ENCODE assay signal across 8 mouse cellular contexts in genomic region chr10:25298264-25298671, GRCm38 (mm10). TPM values are rescaled to one million over a fixed set of nuclear protein-coding genes. Genes with fewer than 3 reads are reported as not detected.
DNase-seq lines count a peak whose midpoint lies in the region; ATAC-seq and TF ChIP-seq lines count a peak whose summit lies in the region.

No protein-coding gene starts in this region.

- no peak for TF ChIP-seq POLR2A in limb, embryonic 14.5 days (IDR thresholded peaks at IDR 0.05; ENCODE audit: borderline replicate concordance, extremely low read depth, insufficient read depth, insufficient read length)

- H3K4me3 ChIP-seq in heart, embryonic 14.5 days (ENCODE audit: control insufficient read depth in 1 of 2, insufficient read depth in 1 of 2, low read depth in 1 of 2, low read length in 2 of 2): peak overlapping the region; percentile 30 to 62
- H3K4me3 ChIP-seq in limb, embryonic 14.5 days (replicated peaks; ENCODE audit: low read length): no peak overlapping the region
- no peak overlapping the region for H3K4me3 ChIP-seq in midbrain, embryonic 14.5 days (replicated peaks; ENCODE audit: low read depth, low read length)

- DNase-seq in adrenal gland, adult (ENCODE audit: inconsistent age in 2 of 2, low spot score in 1 of 2): peak; percentile 22 to 81
- DNase-seq in adrenal gland, postnatal 4 days (ENCODE audit: low spot score in 2 of 2): no peak
- peak; percentile 96 for DNase-seq in adipocyte (ENCODE audit: low spot score)
- DNase-seq in limb, embryonic 14.5 days (ENCODE audit: low spot score): no peak
- no peak for DNase-seq in midbrain, embryonic 14.5 days
- no peak for DNase-seq in urinary bladder, postnatal 4 days (ENCODE audit: low spot score in 2 of 2)
- DNase-seq in left cerebral cortex, postnatal 36 days (ENCODE audit: low spot score in 2 of 2): no peak

- H3K27ac ChIP-seq in heart, embryonic 14.5 days (replicated peaks in 1 of 2; ENCODE audit: control insufficient read depth in 1 of 2, insufficient read depth in 1 of 2, low read depth in 2 of 2, low read length in 2 of 2): peak overlapping the region; percentile 76 to 94
- H3K27ac ChIP-seq in limb, embryonic 14.5 days (replicated peaks; ENCODE audit: low read depth, low read length): no peak overlapping the region
- H3K27ac ChIP-seq in midbrain, embryonic 14.5 days (replicated peaks; ENCODE audit: low read depth, low read length): no peak overlapping the region

- H3K27me3 ChIP-seq in heart, embryonic 14.5 days (ENCODE audit: control insufficient read depth, insufficient read depth, low read length): no peaks in the 10 kb centered on the region
- H3K27me3 ChIP-seq in limb, embryonic 14.5 days (ENCODE audit: control insufficient read depth, insufficient read depth, low read length): no peaks in the 10 kb centered on the region
- H3K27me3 ChIP-seq in midbrain, embryonic 14.5 days (ENCODE audit: control insufficient read depth, insufficient read depth, low read length): no peaks in the 10 kb centered on the region

- H3K9me3 ChIP-seq in heart, embryonic 14.5 days (ENCODE audit: control insufficient read depth, low read length): no peaks in the 10 kb centered on the region
- no peaks in the 10 kb centered on the region for H3K9me3 ChIP-seq in limb, embryonic 14.5 days (ENCODE audit: control insufficient read depth, low read length)
- H3K9me3 ChIP-seq in midbrain, embryonic 14.5 days (ENCODE audit: control insufficient read depth, low read length): no peaks in the 10 kb centered on the region

- H3K4me2 ChIP-seq in heart, embryonic 14.5 days (ENCODE audit: low read length): peak overlapping the region; percentile 62
- H3K4me2 ChIP-seq in limb, embryonic 14.5 days (replicated peaks; ENCODE audit: low read depth, low read length, severe bottlenecking): peak overlapping the region; percentile 56
- H3K4me2 ChIP-seq in midbrain, embryonic 14.5 days (ENCODE audit: low read length): peak overlapping the region; percentile 67; the same call in 1 of the 2 replicates

- peaks cover 9 to 15% of the 10 kb centered on the region in 2 experiments for H3K4me1 ChIP-seq in heart, embryonic 14.5 days (ENCODE audit: control insufficient read depth in 2 of 2, insufficient read depth in 2 of 2, low read length in 2 of 2)
- H3K4me1 ChIP-seq in limb, embryonic 14.5 days (ENCODE audit: control insufficient read depth, insufficient read depth, low read length): peaks cover 13% of the 10 kb centered on the region
- H3K4me1 ChIP-seq in midbrain, embryonic 14.5 days (ENCODE audit: control insufficient read depth, insufficient read depth, low read length): peaks cover 8% of the 10 kb centered on the region

- H3K9ac ChIP-seq in heart, embryonic 14.5 days (ENCODE audit: low read length): peak overlapping the region; percentile 83; the same call in 1 of the 2 replicates
- H3K9ac ChIP-seq in limb, embryonic 14.5 days (ENCODE audit: low read depth, low read length, severe bottlenecking): no peak overlapping the region
- H3K9ac ChIP-seq in midbrain, embryonic 14.5 days (replicated peaks; ENCODE audit: low read length): peak overlapping the region; percentile 84; the same call in 1 of the 2 replicates

- H3K36me3 ChIP-seq in heart, embryonic 14.5 days (ENCODE audit: control insufficient read depth, insufficient read depth, low read length): no peaks in the 10 kb centered on the region
- H3K36me3 ChIP-seq in limb, embryonic 14.5 days (ENCODE audit: control insufficient read depth, insufficient read depth, low read length): no peaks in the 10 kb centered on the region
- H3K36me3 ChIP-seq in midbrain, embryonic 14.5 days (ENCODE audit: control insufficient read depth, insufficient read depth, low read length): no peaks in the 10 kb centered on the region

- ATAC-seq in heart, embryonic 14.5 days (ENCODE audit: insufficient number of reproducible peaks, insufficient read depth, low FRiP score, low read depth): no peak
- no peak for ATAC-seq in limb, embryonic 14.5 days (ENCODE audit: low FRiP score, low read depth)
- no peak for ATAC-seq in midbrain, embryonic 14.5 days (ENCODE audit: low FRiP score, low TSS enrichment)

- intact Hi-C loops in left cerebral cortex, postnatal 36 days (cut with DNase I): loop anchor here (5.0 kb wide), 1 partner anchor 134 kb away; no protein-coding TSS in a partner anchor

- WGBS in heart, embryonic 14.5 days: 51% methylated on average over 4 of the region's 4 CpGs
- 84% methylated on average over 4 of the region's 4 CpGs for WGBS in limb, embryonic 14.5 days
- WGBS in midbrain, embryonic 14.5 days: 94% methylated on average over 4 of the region's 4 CpGs

RNA-seq across cellular contexts. Expression of gene Akap7, which starts 9.4 kb away (rescaled TPM):
- 100 to 1,000 TPM in 1 of 2 experiments, 10 to 100 TPM in 1; 87.9 to 104 TPM for total RNA-seq in adrenal gland, postnatal 4 days (2021)
- 42.0 and 43.3 TPM in 2 replicates for polyA plus RNA-seq in heart, embryonic 14.5 days (2014; fragmentation: Nextera tagmentation; extraction: Ambion mirVana)
- 14.1 and 20.9 TPM in 2 replicates for polyA plus RNA-seq in limb, embryonic 14.5 days (2012; rRNA removed)
- polyA plus RNA-seq in limb, embryonic 14.5 days (2014; fragmentation: Nextera tagmentation; extraction: Ambion mirVana): 17.6 and 20.0 TPM in 2 replicates
- 35.1 and 46.1 TPM in 2 replicates for polyA plus RNA-seq in midbrain, embryonic 14.5 days (2014; fragmentation: Nextera tagmentation; extraction: Ambion mirVana)
- 10 to 100 TPM; 58.5 to 65.0 TPM for total RNA-seq in left cerebral cortex, postnatal 36 days (2021)

Comparison
In these comparisons a context has a peak if more than half of its experiments do, and no peak if none do; other contexts are left out.
1. DNase-seq: peak in adrenal gland, adult (2 of 2) and adipocyte (single experiment); none in adrenal gland, postnatal 4 days (0 of 2), limb, embryonic 14.5 days (single experiment), midbrain, embryonic 14.5 days (single experiment), urinary bladder, postnatal 4 days (0 of 2) and left cerebral cortex, postnatal 36 days (0 of 2).
2. H3K27ac ChIP-seq: peak in heart, embryonic 14.5 days (2 of 2); none in limb, embryonic 14.5 days (single experiment) and midbrain, embryonic 14.5 days (single experiment).
3. H3K4me3 ChIP-seq: peak in heart, embryonic 14.5 days (2 of 2); none in limb, embryonic 14.5 days (single experiment) and midbrain, embryonic 14.5 days (single experiment).
4. Peak in every context shown above with its lines, with median percentiles within 50 percentile points of each other: H3K4me2 ChIP-seq.